Mouse (Mus musculus): ENCODE measurements around the gene Olfr1002. TPM values are rescaled to one million over a fixed set of nuclear protein-coding genes. Genes with fewer than 3 reads are reported as not detected.

Olfr1002 gene
- polyA plus RNA-seq (2017; shearing (Covaris generic)) = not detected

GRCm38 (mm10) chr2:85650604-85651003, at the start of gene Olfr1002:
TSS of gene Olfr1002 (minus strand) at chr2:85650704.

GRCm38 (mm10) chr2:85689131-85689530, 38.6 kb upstream of the Olfr1002 start, which contains the start of gene Olfr1008:
TSS of gene Olfr1008 (plus strand) at chr2:85689431.

GRCm38 (mm10) chr2:85678667-85679066, 28.2 kb upstream of the Olfr1002 start, which contains the start of gene Olfr1006:
TSS of gene Olfr1006 (minus strand) at chr2:85678767.

GRCm38 (mm10) chr2:85664355-85664754, 13.9 kb upstream of the Olfr1002 start, which contains the start of gene Olfr154:
TSS of gene Olfr154 (minus strand) at chr2:85664455.

GRCm38 (mm10) chr2:85611803-85612202, 38.7 kb downstream of the Olfr1002 start, which contains the start of gene Olfr1000:
TSS of gene Olfr1000 (minus strand) at chr2:85611903.

Other genes starting within 250 kb of the Olfr1002 start
- gene Olfr992, start 241.2 kb downstream of the Olfr1002 start, polyA plus RNA-seq (2017; shearing (Covaris generic)) = not detected
- gene Olfr993, start 235.8 kb downstream of the Olfr1002 start, polyA plus RNA-seq (2017; shearing (Covaris generic)) = not detected
- gene Olfr994, start 214.3 kb downstream of the Olfr1002 start, polyA plus RNA-seq (2017; shearing (Covaris generic)) = not detected
- gene Olfr995, start 207.1 kb downstream of the Olfr1002 start, polyA plus RNA-seq (2017; shearing (Covaris generic)) = not detected
- gene 4833423E24Rik, start 131.7 kb downstream of the Olfr1002 start, polyA plus RNA-seq (2017; shearing (Covaris generic)) = not detected
- not detected for gene Olfr996, start 71.5 kb downstream of the Olfr1002 start, polyA plus RNA-seq (2017; shearing (Covaris generic))
- not detected for gene Olfr998, start 61.8 kb downstream of the Olfr1002 start, polyA plus RNA-seq (2017; shearing (Covaris generic))
- not detected for gene Olfr1000, start 38.8 kb downstream of the Olfr1002 start, polyA plus RNA-seq (2017; shearing (Covaris generic))
- not detected for gene Olfr154, start 13.8 kb upstream of the Olfr1002 start, polyA plus RNA-seq (2017; shearing (Covaris generic))
- gene Olfr1006, start 28.1 kb upstream of the Olfr1002 start, polyA plus RNA-seq (2017; shearing (Covaris generic)) = not detected
- not detected for gene Olfr1008, start 38.7 kb upstream of the Olfr1002 start, polyA plus RNA-seq (2017; shearing (Covaris generic))
- not detected for gene Olfr1009, start 64.7 kb upstream of the Olfr1002 start, polyA plus RNA-seq (2017; shearing (Covaris generic))
- gene Olfr1012, start 112.1 kb upstream of the Olfr1002 start, polyA plus RNA-seq (2017; shearing (Covaris generic)) = not detected
- not detected for gene Olfr1013, start 116.4 kb upstream of the Olfr1002 start, polyA plus RNA-seq (2017; shearing (Covaris generic))
- gene Olfr1014, start 122.0 kb upstream of the Olfr1002 start, polyA plus RNA-seq (2017; shearing (Covaris generic)) = not detected
- gene Olfr1015, start 131.3 kb upstream of the Olfr1002 start, polyA plus RNA-seq (2017; shearing (Covaris generic)) = not detected
- gene Olfr1016, start 151.8 kb upstream of the Olfr1002 start, polyA plus RNA-seq (2017; shearing (Covaris generic)) = not detected
- gene Olfr1018, start 167.8 kb upstream of the Olfr1002 start, polyA plus RNA-seq (2017; shearing (Covaris generic)) = not detected
- not detected for gene Olfr1019, start 194.8 kb upstream of the Olfr1002 start, polyA plus RNA-seq (2017; shearing (Covaris generic))
- gene Olfr1020, start 196.3 kb upstream of the Olfr1002 start, polyA plus RNA-seq (2017; shearing (Covaris generic)) = not detected
- not detected for gene Olfr1022, start 217.9 kb upstream of the Olfr1002 start, polyA plus RNA-seq (2017; shearing (Covaris generic))
- not detected for gene Olfr1023, start 234.9 kb upstream of the Olfr1002 start, polyA plus RNA-seq (2017; shearing (Covaris generic))

Data from inflammation-experienced regulatory T-cells, adult 16 weeks (primary cell).